Mouse (Mus musculus) kidney, postnatal 0 days (tissue): Measurements from ENCODE around the gene Map3k7cl. TPM values are rescaled to one million over a fixed set of nuclear protein-coding genes. Genes with fewer than 3 reads are reported as not detected.

ENCODE experiments used
- ATAC-seq: fragments of 200-750 bp; cut with Nextera tagmentation; replicated peaks from 2 replicates; pipeline ENCODE4 v1.8.0; 2017; ENCODE audit warnings: low read depth, moderate number of reproducible peaks, moderate TSS enrichment, moderate library complexity; ENCODE audit not compliant: low FRiP score
- DNase-seq: peaks from one replicate; pipeline ENCODE4 v3.0.0-alpha.2; 2016; ENCODE audit warnings: low spot score
- H3K27ac ChIP-seq: fragments of 300-500 bp; sonication (generic); 2 replicates; pipeline ENCODE4 v1.5.1; 2014; ENCODE audit warnings: mild to moderate bottlenecking
- H3K27me3 ChIP-seq: fragments of 300-500 bp; sonication (generic); 2 replicates; pipeline ENCODE4 v1.6.1; 2014; ENCODE audit warnings: low read length, mixed read lengths; ENCODE audit not compliant: insufficient read depth
- H3K36me3 ChIP-seq: fragments of 300-500 bp; sonication (generic); 2 replicates; pipeline ENCODE4 v1.6.1; 2014; ENCODE audit warnings: low read length, mixed read lengths; ENCODE audit not compliant: insufficient read depth
- H3K4me1 ChIP-seq: fragments of 300-500 bp; sonication (generic); replicated peaks from 2 replicates; pipeline ENCODE4 v1.6.1; 2014; ENCODE audit warnings: antibody characterized with exemption, low read length, mixed read lengths; ENCODE audit not compliant: insufficient read depth
- H3K4me2 ChIP-seq: fragments of 300-500 bp; sonication (generic); 2 replicates; pipeline ENCODE4 v1.6.1; 2014; ENCODE audit warnings: mild to moderate bottlenecking, low read length, moderate library complexity, mixed read lengths
- H3K4me3 ChIP-seq: fragments of 300-500 bp; sonication (generic); replicated peaks from 2 replicates; pipeline ENCODE4 v1.5.1; 2014; ENCODE audit warnings: low read depth, low read length
- H3K9ac ChIP-seq: fragments of 300-500 bp; sonication (generic); 2 replicates; pipeline ENCODE4 v1.6.1; 2014; ENCODE audit warnings: low read depth, low read length
- H3K9me3 ChIP-seq: fragments of 300-500 bp; sonication (generic); replicated peaks from 2 replicates; pipeline ENCODE4 v1.6.1; 2016; ENCODE audit warnings: low read length, inconsistent platforms, mixed read lengths
- CTCF ChIP-seq: IDR thresholded peaks from 2 replicates; pipeline ENCODE4 v1.5.1; 2016; ENCODE audit warnings: antibody characterized with exemption, low read depth, mild to moderate bottlenecking, moderate library complexity
- WGBS: fragments of 180-500 bp; shearing (Covaris S2); extraction: QIAGEN DNeasy Blood & Tissue Kit; methylation state at CpG from one replicate; pipeline ENCODE4 v1.1.7; 2014; 5-methylcytosine and 5-hydroxymethylcytosine counted together
- polyA plus RNA-seq: library from polyadenylated mRNA; unstranded; fragments of >200 nt; fragmentation: Nextera tagmentation; extraction: Ambion mirVana; gene quantifications from 2 replicates; pipeline ENCODE4 v1.2.1, GENCODE M21; 2015

The Map3k7cl gene
- polyA plus RNA-seq, 1 experiment from 2014 or later = 2.1 TPM

DNA sequence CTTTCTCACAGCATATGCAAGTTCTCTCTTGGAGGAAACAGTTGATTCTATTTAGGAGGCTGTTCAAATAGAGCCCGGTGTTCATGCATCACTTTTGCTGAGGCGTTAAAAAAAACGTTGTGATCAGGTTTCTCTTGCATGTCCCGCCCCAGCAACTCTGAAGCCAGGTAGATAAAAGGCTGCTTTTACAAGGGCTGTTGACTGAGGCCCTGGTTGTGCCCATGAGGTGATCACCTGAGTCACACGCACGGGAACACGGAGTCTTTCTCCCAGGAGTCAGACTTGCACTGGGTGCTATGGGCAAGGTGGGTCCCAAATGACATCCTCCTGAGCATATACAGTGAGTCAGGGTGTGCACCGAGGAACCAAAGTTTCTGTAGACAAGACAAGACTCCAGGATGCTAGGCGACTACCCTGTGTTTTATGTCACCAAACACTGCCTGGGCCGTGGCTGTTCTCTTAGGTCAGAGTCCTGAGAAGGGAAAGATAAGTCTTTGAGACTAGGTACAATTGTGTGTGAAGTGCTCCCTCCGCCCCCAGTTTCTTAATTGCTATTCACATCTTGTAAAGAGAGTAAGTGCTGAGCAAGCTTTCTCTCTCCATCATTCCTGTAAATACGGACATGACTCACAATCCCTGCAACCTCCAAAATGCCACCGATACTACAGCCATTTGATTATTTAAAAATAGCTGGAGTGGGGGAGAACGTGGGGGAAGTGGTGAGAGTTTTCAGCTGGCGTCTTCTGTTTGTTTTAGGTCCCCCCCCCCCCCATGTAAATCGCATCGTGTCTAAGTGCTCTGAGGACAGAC, 49.8 kb downstream of the Map3k7cl start:
- Histone ChIP-seq H3K27me3 (no peaks in the 10 kb centered on the region), H3K4me1 (no peaks in the 10 kb centered on the region), H3K4me2 (no peak overlapping the region), H3K27ac (no peak overlapping the region), H3K36me3 (no peaks in the 10 kb centered on the region), H3K9ac (no peak overlapping the region), H3K4me3 (no peak overlapping the region), H3K9me3 (no peaks in the 10 kb centered on the region)
- ATAC-seq = no peak
- DNase-seq = no peak
- WGBS = 33% methylated on average over 17 of the region's 17 CpGs
- TF ChIP-seq CTCF = no peak

DNA sequence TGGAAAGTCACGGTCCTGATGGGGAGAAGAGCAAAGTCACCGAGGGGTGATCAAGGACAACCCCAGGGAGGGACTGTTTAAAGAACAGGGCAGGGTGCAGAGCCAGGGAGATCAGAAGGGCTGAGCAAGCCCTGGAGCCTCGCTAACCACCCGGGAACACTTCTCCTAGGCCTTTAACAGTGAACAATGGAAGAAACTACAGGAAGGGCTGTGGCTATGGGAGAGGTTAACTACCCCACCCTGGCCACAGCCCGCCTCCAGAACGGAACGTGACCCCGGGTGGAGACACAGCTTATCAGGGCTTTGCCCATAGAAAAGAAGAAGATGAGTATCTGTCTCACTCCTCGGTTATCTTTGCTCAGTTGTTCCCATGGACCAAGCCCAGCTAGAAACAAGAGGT, 50.9 kb downstream of the Map3k7cl start:
- H3K4me3 ChIP-seq = no peak overlapping the region
- no peaks in the 10 kb centered on the region for H3K4me1 ChIP-seq
- no peak overlapping the region for H3K4me2 ChIP-seq
- H3K27me3 ChIP-seq = no peaks in the 10 kb centered on the region
- no peak overlapping the region for H3K9ac ChIP-seq
- 82% methylated on average over 9 of the region's 9 CpGs for WGBS
- no peaks in the 10 kb centered on the region for H3K36me3 ChIP-seq
- ATAC-seq (no peak), DNase-seq (no peak)
- no peak for TF ChIP-seq CTCF
- H3K27ac ChIP-seq = no peak overlapping the region
- H3K9me3 ChIP-seq = no peaks in the 10 kb centered on the region

DNA sequence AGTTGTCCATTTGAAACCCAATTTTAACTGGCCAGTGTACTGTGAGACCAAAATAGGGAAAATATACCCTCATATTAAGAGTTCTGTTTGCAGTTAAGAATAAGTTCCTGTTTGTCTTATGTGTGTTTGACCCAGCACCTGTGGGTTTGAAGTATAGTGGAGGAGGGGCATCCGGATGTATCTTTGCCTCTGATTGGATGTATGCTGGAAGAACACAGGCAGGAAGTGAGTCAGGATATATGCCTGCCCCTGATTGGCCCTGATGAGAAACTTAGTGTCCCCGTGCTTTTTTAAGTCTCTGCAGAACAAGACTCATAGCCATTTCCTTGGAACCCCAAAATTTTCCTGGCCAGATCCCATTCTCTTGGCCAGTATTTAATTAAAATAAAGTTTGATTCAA, 51.8 kb downstream of the Map3k7cl start:
- DNase-seq (no peak), ATAC-seq (no peak)
- H3K4me3 ChIP-seq = no peak overlapping the region
- no peaks in the 10 kb centered on the region for H3K36me3 ChIP-seq
- no peak for TF ChIP-seq CTCF
- H3K9ac ChIP-seq = no peak overlapping the region
- H3K27me3 ChIP-seq = no peaks in the 10 kb centered on the region
- no peak overlapping the region for H3K27ac ChIP-seq
- no peak overlapping the region for H3K4me2 ChIP-seq
- H3K4me1 ChIP-seq = no peaks in the 10 kb centered on the region
- 86% methylated on average over 2 of the region's 2 CpGs for WGBS
- H3K9me3 ChIP-seq = no peaks in the 10 kb centered on the region

DNA sequence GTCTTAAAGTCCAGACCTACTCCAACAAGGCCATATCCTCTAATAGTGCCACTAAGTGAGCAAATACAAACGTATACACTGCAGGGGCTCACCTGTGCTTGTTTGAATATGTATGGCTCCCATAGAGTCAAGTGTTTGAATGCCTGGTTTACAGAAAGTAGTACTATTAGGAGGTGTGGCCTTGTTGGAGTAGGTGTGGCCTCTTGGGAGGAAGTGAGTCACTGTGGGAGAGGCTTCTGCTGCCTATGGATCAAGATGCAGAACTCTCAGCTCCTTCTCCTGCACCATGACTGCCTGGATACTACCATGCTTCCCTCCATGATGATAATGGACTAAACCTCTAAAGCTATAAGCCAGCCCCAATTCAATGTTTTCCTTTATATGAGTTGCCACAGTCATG, 54.3 kb downstream of the Map3k7cl start:
- 83% methylated on average over 1 of the region's 1 CpGs for WGBS
- H3K9ac ChIP-seq = no peak overlapping the region
- no peaks in the 10 kb centered on the region for H3K27me3 ChIP-seq
- no peaks in the 10 kb centered on the region for H3K4me1 ChIP-seq
- no peaks in the 10 kb centered on the region for H3K36me3 ChIP-seq
- no peak overlapping the region for H3K4me3 ChIP-seq
- DNase-seq (no peak), ATAC-seq (no peak)
- H3K27ac ChIP-seq = no peak overlapping the region
- H3K9me3 ChIP-seq = no peaks in the 10 kb centered on the region
- TF ChIP-seq CTCF = no peak
- no peak overlapping the region for H3K4me2 ChIP-seq

DNA sequence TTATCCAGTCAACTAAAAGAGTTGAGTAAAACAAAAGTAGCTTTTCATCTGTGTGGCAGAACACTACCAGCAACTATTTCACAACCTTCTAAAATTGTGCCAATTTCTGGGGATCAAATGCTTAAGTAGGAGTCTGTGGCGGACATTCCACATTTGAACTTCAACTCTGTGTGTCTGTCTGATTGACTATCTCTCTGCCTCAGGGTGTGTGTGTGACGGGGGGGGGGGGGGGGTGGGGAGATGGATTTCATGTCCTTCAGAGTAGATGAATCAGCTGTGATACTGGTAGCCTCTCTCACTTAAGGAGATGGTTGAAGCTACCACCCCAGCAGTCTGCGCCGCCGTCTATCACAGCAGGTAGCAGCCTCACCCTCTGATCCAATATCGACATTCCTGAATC, 54.8 kb downstream of the Map3k7cl start:
- no peak overlapping the region for H3K4me2 ChIP-seq
- no peaks in the 10 kb centered on the region for H3K4me1 ChIP-seq
- no peak overlapping the region for H3K27ac ChIP-seq
- WGBS = 94% methylated on average over 6 of the region's 6 CpGs
- DNase-seq (no peak), ATAC-seq (no peak)
- H3K4me3 ChIP-seq = no peak overlapping the region
- H3K9me3 ChIP-seq = no peaks in the 10 kb centered on the region
- H3K27me3 ChIP-seq = no peaks in the 10 kb centered on the region
- H3K9ac ChIP-seq = no peak overlapping the region
- no peaks in the 10 kb centered on the region for H3K36me3 ChIP-seq
- TF ChIP-seq CTCF = no peak

DNA sequence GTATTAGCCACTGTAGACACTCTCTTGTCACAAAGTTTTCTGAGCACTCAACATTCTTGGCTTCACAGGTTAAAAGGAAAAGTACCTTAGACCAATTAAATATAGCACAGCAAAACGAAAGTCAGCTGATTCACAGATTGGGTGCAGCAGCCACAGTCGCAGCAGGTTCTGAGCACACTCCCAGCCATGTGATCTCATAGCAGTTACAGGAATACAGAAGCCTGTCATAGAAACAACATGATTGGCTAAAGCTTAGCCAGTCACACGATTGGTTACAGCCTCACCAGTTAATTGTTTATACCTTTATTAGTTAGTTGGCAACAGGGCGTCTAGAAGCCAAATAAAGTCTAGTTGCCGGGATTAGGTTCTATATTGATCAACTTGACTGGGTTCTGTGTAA, 57.0 kb downstream of the Map3k7cl start:
- H3K9me3 ChIP-seq = no peaks in the 10 kb centered on the region
- H3K4me3 ChIP-seq = no peak overlapping the region
- no peak for ATAC-seq
- H3K4me1 ChIP-seq = no peaks in the 10 kb centered on the region
- no peak overlapping the region for H3K4me2 ChIP-seq
- no peak overlapping the region for H3K9ac ChIP-seq
- H3K36me3 ChIP-seq = no peaks in the 10 kb centered on the region
- no peak overlapping the region for H3K27ac ChIP-seq
- H3K27me3 ChIP-seq = no peaks in the 10 kb centered on the region
- no peak for TF ChIP-seq CTCF
- WGBS = 88% methylated on average over 5 of the region's 5 CpGs
- no peak for DNase-seq
